Mouse (Mus musculus) thymus, adult 2 months (tissue): ENCODE measurements around the gene Tmem127.

Experiments used
- CTCF ChIP-seq: fragments of 200-500 bp; IDR thresholded peaks from 2 replicates; pipeline ENCODE4 v1.5.1; 2012; ENCODE audit warnings: mild to moderate bottlenecking, control low read depth, low read length, moderate library complexity, borderline replicate concordance; ENCODE audit not compliant: control insufficient read depth, poor library complexity, insufficient read depth; ENCODE audit errors: extremely low read depth
- POLR2A ChIP-seq: fragments of 200-500 bp; IDR thresholded peaks from 2 replicates; pipeline ENCODE4 v1.6.1; 2012; ENCODE audit warnings: mild to moderate bottlenecking, low read length, control low read depth, moderate library complexity; ENCODE audit not compliant: control insufficient read depth, poor library complexity, insufficient read depth; ENCODE audit errors: extremely low read depth

GRCm38 (mm10) chr2:127278162-127278561 is 30.5 kb downstream of the Tmem127 start:
- TF ChIP-seq POLR2A (no peak), CTCF (no peak)
